Mouse (Mus musculus) left cerebral cortex, postnatal 36 days (tissue): ENCODE data around the gene Thrap3. TPM values are rescaled to one million over a fixed set of nuclear protein-coding genes. Genes with fewer than 3 reads are reported as not detected.

ENCODE experiments used
- DNase-seq, 2 experiments: peaks; one replicate each; pipeline ENCODE4 v3.0.0; 2021 to 2022; ENCODE audit warnings: low spot score in 2 of 2, mixed read lengths in 1 of 2
- intact Hi-C: fragments of 180-260 bp; cut with DNase I; formaldehyde crosslinking; loops from one replicate; pipeline ENCODE4 v1.15.1; 2025
- total RNA-seq, 2 experiments: library from RNA; stranded (reverse); gene quantifications; 2 replicates each; pipeline ENCODE4 v1.2.3; 2021

The Thrap3 gene
- 100 to 1,000 TPM; 134 to 159 TPM for total RNA-seq

DNA sequence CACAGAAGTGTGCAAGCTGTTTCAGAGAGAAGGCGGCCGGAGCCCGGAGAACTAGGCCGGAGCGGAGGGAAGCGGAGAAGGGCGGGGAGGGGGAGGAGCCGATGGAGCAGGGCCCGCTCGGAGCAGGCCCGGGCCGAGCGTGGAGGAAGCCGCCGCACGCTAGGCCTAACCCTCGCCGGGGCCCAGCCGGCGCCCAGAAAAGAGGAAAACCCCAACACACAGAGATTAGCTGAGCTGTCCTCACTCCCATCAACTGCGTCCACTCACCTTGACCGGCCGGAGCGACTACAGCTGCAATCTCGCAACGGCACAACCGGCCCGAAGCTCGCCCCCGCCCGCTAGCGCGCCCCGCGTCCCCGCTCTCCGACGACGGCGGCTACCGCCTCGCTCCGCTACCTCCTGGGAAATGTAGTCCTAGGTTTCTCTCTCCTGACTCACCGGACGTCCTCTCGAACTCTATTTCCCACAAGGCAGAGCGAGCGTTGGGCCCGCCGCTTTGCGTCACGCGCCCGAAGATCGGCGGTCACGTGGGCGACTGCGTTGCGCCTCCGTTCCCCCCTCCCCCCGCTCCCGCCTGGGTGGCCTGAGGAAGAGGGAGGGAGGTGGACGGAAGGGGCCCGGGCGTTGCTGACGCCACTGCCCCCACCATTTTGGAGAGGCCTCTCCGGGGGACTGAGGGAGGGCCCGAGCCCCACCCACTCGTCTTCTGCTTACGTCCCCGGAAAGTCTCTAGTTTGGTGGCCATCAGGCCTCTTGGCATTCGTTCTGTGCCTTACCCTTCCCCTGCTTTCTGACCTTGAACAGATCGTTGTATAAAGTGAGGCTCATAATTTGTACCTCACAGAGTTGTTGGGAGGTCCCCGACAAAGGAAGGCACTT is at the start of gene Thrap3:
Gene Thrap3 (minus strand): TSS at position 458 of the 879 bp plus-strand sequence.
- intact Hi-C loops, result no loop called here

DNA sequence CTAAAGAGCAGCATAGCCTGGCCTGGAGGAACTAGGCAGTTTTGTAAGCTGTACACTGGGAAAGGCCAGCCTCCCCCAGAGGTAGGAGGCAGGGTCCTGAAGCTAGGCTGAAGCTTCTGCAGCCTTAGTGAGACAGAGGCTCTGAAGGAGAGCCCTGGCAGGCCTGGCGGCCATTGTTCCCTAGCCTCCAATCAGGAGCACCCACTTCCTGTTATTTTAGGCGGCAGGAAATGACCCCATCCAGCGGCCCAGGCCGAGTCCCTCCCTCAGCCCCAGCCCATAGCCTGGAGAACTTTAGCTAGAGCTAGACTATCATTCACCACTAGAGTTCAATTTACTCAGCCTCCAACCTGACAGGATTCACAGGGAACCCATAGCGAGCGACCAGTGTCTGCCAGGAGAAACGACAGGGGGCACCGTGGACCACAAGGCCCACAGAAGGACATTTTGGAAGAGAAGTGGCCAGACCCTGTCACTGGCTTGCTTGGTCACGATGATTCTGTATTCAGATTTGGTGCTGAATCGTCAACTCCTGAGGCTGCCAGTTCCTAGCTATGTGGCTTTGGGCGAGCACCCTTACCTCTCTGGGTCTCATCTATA is 49.2 kb upstream of the Thrap3 start:
- intact Hi-C loops, result no loop called here
- no peak for DNase-seq

More for the DNA sequence above, at the start of gene Thrap3:
- DNase-seq, result peak; percentile 99

DNA sequence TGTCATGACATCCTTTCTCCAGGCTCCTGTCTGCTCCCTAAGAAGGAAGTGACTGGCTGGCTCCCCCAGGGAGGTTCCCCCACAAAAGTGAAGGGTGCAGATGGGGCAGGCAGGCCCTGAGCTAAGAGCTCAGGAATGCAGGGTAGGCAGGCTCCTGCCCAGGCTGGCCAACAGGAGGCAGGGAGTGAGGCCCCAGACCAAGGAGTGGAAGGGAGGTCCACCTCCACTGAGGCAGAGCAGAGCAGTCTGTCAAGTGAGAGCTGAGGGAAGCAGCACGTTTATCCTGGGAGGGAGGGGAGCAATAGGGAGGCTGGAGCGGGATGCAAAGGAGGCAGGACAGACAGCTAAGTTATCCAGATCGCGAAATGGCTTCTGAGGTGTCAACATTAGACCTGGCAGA is 48.1 kb upstream of the Thrap3 start:
- intact Hi-C loops, result no loop called here
- peak in 1 of 2 experiments; percentile 7 for DNase-seq

DNA sequence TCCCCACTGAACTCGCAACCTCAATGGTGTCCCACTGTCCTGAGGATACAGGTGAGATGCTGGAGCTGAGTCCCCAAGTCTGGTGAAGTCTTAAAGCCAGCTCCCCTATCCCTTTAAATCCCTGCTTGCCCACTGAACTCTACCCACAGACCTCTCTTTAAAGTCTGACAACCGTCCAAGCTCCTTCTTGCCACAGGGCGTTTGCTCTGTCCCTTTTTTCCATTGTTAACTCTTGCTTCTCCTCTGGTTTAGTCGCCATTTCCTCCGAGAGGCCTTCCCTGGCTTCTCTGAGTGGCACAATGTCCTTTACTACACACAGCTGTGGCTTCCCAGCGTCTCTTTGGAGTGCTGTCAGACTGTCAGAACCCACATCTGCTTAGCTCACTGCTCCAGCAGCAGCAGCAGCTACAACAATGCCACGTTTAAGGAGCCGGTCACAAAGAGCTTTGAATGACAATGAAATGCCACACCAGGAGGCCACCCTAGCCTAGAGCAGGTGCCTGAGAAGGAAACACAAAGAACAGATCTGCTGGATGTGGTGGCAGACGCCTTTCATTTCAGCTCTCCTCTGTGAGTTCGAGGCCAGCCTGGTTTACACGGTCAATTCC is 45.8 kb upstream of the Thrap3 start:
- intact Hi-C loops, result no loop called here
- peak in 1 of 2 experiments; percentile 8 for DNase-seq

GRCm38 (mm10) chr4:126246202-126246889 is 43.8 kb upstream of the Thrap3 start:
- intact Hi-C loops, result no loop called here
- peak; percentile 56 to 73 for DNase-seq

- intact Hi-C loops, result loop anchor here (2.0 kb wide), 1 partner anchor 14 kb away; the partner anchor contains the start of gene Map7d1
- peak in 1 of 2 experiments; percentile 4 for DNase-seq
Observed at GRCm38 (mm10) chr4:126242510-126242909, 40.0 kb upstream of the Thrap3 start.

- peak in 1 of 2 experiments; percentile 3 for DNase-seq
- intact Hi-C loops, result loop anchor here (2.0 kb wide), 1 partner anchor 15 kb away; the partner anchor contains the start of gene Map7d1
Observed at GRCm38 (mm10) chr4:126241956-126242355, 39.4 kb upstream of the Thrap3 start.

GRCm38 (mm10) chr4:126239862-126240475 is 37.4 kb upstream of the Thrap3 start:
- DNase-seq, result peak; percentile 18 to 20
- intact Hi-C loops, result no loop called here

- peak; percentile 50 to 54 for DNase-seq
Observed at GRCm38 (mm10) chr4:126237721-126238242, 35.2 kb upstream of the Thrap3 start.

DNA sequence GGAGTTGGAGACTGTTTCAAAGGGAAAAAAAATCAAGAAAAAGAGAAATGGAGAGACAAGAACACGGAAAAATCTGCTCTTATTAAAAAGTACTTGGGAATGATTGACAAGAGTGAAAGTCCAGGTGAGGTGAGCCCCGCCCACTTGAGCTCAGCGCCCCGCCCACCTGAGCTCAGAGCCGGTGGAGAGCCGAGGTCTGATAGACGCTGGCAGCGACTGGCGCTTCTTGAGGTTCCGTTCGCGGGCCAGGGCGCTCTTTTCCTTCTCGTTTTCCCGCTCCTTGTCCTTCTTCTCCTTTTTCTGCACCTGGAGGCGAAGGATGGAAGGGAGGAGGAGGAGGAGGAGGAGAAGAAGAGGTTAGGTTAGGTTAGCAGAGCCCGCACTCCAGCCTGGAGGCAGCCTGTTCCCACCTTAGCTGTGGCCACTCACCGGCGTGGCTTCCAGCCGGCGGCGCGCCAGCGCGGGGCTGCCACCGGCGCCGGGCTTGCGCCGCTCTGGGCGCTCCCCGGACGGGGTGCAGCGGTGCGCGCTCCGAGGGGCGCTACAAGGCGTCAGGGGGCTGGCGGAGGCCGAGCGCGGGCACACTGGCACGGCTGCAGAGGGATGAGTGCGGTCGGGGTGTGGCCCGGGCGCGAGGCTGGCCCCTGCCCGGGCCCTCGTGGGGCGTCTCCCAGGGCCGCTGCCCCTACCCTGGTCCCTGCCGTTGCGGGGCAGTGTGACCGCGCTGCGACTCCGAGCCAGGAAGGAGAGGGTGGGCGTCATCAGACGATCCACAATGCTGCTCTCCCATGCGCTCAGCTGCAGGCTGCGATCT is 34.1 kb upstream of the Thrap3 start:
- peak; percentile 24 to 32 for DNase-seq
- intact Hi-C loops, result loop anchor here (2.0 kb wide), 1 partner anchor 18 kb away; no protein-coding TSS in a partner anchor

More at GRCm38 (mm10) chr4:126237721-126238242, 35.2 kb upstream of the Thrap3 start:
- intact Hi-C loops, result loop anchor here (2.0 kb wide), 1 partner anchor 17 kb away; no protein-coding TSS in a partner anchor

DNA sequence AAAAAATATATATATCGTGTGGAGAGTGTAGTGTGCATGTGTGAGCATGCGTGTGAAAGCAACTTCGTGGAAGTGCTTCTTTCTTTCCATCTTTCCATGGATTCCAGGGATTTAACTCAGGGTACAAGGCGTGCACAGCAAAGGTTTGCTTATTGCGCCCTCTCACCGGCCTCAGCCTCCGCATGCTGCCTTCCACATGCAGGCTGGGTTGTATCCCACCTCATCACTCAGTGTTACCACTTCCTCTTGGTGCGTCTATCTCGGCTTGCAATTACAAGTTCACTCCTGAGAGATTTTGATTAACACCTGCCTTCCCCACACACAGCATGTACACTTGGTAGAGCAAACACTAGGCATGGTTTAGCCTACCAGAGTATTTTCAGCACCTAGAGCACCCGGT is 32.6 kb upstream of the Thrap3 start:
- intact Hi-C loops, result no loop called here
- DNase-seq, result peak in 1 of 2 experiments; percentile 3

GRCm38 (mm10) chr4:126234496-126235175 is 32.1 kb upstream of the Thrap3 start:
- intact Hi-C loops, result no loop called here
- DNase-seq, result peak in 1 of 2 experiments; percentile 8

- DNase-seq, result peak; percentile 4 to 18
- intact Hi-C loops, result no loop called here
Observed at GRCm38 (mm10) chr4:126233676-126234308, 31.2 kb upstream of the Thrap3 start.

- peak in 1 of 2 experiments; percentile 6 for DNase-seq
- intact Hi-C loops, result loop anchor here (5.0 kb wide), 1 partner anchor 77 kb away; no protein-coding TSS in a partner anchor
Observed at GRCm38 (mm10) chr4:126229900-126230299, 27.3 kb upstream of the Thrap3 start.

- intact Hi-C loops, result loop anchor here (5.0 kb wide), 1 partner anchor 79 kb away; no protein-coding TSS in a partner anchor
- peak; percentile 10 for DNase-seq
Observed at GRCm38 (mm10) chr4:126228144-126228543, 25.6 kb upstream of the Thrap3 start.

- intact Hi-C loops, result loop anchor here (1.0 to 5.0 kb wide), 2 partner anchors 35 to 80 kb away; partner anchors contain the start of gene Trappc3
- DNase-seq, result peak; percentile 76 to 83
Observed at GRCm38 (mm10) chr4:126227077-126227761, 24.7 kb upstream of the Thrap3 start.
